Mouse (Mus musculus) heart, adult 18-20 months (tissue): ENCODE results near the gene Usp53. TPM values are rescaled to one million over a fixed set of nuclear protein-coding genes. Genes with fewer than 3 reads are reported as not detected.

Experiments used
- DNase-seq, 2 experiments: peaks; one replicate each; pipeline ENCODE4 v3.0.0; 2021 to 2022; ENCODE audit warnings: mixed read lengths in 1 of 2
- long read RNA-seq, 2 experiments: library from polyadenylated mRNA; stranded (forward); transcript quantifications; one replicate each; pipeline ENCODE4 v2.0.0; 2021
- total RNA-seq, 2 experiments: library from RNA; stranded (reverse); gene quantifications; 2 replicates each; pipeline ENCODE4 v1.2.3; 2021

The Usp53 gene
- total RNA-seq: 10 to 100 TPM in 1 of 2 experiments, 1 to 10 TPM in 1; 8.7 to 12.4 TPM
- long read RNA-seq, experiment 1, partial matches to known transcripts: 0 of 1 reads
- long read RNA-seq, experiment 1, other reads (novel, unspliced or antisense): 1 of 1 reads
- long read RNA-seq, experiment 2: 0 reads

DNA sequence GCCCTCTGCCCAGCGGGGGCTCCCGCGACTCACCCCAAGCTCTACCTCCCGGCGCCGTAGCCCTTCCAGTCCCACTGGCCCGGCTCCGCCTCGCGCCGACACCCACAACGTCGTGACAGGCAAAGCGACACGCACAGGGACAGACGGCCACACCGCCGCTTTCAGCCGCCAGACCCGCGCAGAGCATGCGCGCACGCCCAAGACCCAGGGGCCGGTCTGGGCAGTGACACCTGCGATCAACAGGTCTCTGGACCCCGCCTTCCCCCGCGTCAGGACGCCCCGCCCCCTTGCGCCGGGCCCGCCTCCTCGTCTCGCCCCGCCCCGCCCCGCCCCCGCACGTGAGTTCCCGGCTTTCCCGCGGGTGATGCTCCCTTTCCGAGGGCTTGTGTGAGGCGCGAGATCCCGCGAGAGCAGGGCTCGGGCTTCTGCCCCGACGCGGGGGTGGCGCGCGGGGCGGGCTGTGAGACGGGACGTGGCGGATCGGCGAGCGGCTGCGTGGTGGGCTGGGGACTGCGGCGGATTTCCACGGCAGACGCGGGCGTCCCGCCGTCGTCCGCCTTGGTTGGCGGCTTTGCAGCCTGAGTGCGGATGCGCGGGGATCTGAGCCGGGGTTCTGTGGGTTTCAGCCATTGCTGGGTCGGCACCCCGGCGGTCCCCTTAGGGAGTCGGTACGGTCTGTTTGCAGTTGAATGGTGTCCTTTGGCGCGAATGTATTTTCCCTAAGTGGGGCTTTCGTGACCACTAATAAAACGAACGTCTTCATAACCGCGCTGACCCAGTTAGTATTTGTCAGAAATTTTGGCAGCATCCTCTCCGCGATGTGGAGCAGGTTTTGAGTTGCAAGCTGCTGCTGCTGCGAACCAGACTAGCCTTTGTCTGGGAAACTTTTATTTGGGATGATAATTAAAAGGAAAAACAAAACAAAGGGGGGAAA, at the start of gene Usp53:
Gene Usp53 (minus strand): TSS at position 262 of the 934 bp plus-strand sequence.
- peak; percentile 92 to 96 for DNase-seq

DNA sequence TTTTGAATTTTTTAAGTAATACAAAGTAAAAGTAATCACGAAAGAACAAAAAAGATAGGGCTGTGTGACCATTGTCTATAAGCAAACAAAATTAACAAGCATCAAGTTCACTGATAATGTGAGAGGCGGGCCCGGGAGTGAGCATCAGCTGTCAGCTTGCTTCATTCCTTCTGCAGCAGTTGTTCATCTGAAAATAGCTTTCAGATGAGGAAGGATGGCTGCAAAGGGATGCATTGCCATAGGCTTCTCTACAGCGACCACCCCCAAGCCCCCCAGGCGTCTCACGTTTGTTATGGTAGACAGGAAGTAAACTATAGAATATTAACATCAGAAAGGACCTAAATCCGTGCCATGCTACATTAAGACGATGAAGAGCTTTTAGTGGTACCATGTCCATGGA, 49.5 kb upstream of the Usp53 start:
- no peak for DNase-seq

DNA sequence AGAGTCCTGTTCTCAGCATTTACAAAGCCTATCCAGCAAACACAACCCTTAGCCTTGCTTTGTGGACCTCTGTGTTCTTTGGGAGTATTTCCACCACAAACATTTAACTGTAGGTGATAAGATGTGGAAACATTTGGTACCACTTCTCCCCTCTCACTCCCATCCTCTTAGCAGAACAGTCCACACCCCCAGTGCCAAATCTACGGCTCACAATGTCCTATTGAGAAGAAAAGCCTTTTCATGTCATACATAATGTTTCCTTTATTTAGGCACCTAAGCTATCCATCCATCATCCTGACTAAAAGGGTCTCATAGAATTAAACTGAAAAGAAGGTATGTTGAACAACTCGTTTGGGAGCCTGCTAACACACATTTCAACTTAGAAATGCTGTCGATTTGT, 41.3 kb upstream of the Usp53 start:
- DNase-seq: no peak

DNA sequence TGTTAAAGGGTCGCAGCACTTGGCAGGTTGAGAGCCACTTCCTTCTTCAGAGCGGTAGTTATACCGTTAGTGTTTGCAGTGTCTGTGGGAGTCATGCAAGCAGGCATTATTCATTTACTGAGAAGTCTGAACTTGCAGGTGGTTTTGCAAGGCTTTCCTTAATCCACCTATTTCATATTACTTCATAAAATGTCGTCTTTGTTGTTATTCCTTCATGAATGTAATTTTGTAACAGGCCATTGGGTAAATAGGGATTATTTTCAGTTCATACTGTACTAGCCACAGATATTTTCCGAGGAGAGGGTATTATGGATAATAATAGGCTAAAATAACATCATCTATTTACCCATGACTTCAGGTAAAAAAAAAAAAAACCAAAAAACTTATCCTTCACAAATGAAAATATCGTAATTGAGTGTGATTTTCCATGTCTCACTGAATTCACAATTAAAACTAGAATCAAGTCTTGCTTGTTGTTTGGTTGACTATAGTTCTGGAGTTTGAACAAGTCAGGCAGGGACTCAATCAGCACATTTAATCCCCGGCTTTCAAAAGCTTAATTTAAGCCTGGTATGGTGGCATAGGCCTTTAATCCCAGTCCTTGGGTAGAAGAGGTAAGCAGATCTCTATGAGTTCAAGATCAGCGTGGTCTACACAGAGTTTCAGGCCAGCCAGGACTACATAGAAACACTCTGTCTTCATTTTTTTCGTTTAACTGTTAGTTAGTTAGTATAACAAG, 40.4 kb upstream of the Usp53 start:
- DNase-seq: no peak

DNA sequence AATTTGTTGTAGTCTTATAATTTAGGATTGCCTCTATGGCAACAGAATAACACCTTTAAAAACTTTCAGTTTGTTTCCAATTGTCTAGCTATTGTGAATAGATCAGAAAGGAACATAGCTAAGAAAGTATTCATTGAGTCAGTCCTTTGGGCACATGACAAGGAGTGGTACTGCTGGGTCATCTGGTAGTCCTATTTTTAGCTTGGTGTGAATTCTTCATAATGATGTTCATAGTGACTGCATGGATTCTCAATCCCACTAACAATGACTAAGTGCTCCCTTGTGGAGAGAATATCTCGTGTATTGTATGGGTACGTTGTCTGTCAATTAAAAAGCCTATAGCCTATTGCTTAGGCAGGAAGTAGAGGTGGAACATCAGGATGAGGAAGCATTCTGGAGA, 34.5 kb upstream of the Usp53 start:
- no peak for DNase-seq

DNA sequence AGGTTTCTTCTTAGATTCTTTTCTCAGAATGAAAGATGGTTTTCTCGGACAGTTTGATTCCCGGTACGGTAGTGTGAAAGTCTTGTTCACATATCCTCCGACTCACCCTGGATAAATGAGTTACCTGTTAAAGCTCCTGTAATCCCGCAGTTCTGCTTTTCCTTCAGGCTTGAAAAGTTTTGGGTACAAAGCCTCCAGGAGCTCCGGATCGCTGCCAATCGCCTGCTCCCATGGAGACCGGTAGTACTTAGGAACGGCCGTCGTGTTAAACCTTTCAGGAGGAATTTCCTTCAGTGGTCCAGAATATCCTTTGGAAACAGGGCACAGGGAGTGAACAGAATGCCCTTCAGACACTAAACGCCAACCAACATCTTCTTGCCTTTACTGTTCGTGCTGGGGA, 29.2 kb upstream of the Usp53 start:
- DNase-seq: no peak

DNA sequence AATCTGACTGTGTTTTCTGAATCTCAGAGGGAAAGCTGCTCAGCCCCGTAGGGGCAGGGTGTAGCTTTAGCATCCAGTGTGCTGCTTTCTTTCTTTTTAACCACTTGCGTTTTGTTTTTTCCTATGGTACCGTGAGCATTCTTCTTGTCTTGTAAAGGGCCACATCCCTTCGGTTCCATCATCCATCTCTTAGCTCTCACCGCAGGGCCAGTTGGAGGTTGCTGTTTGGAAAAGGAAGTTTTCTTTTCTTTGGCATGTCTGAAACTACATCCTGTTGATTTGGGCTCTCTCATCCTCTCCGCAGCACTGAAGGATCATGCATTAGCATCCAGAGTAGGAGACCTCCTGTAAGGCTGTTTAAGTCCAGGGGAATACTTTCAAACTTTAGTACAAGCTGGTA, 25.1 kb upstream of the Usp53 start:
- peak in 1 of 2 experiments; percentile 25 for DNase-seq

DNA sequence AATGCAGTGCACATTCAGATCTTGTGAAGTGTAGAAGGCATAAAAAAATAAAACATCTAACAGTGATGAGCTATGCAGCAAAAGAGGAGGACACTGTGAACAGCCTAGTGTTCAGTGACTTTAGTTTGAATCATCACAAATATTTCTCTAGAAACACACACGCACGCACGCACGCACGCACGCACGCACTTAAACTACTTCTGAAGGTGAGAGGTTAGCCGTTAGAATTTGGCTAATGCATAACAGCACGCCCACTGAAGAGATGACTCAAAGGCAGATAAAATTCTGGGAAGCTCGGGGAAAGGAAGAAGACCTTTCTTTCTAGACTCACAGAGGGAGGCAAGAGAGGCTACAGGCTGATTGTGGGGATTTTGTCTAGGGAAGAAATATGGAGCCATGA, 23.1 kb upstream of the Usp53 start:
- no peak for DNase-seq

DNA sequence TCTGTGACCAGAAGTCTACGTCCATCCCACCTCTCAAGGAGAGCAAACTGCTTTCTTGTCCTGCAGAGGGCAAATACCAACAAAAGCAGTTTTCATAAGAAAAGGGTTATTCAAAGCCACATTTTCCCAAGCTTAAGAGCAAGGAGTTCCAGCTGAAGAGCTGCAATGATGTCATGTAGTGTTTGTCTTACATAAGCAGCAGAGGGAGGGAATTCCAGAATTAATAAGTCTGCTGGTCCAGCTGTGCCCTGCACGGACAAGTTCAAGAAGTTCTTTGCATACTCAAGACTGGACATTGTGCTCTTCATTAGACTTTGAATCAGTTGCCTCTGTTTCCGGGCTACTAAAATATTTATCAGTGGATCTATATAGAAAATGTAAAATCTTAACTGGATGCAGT, 16.7 kb upstream of the Usp53 start:
- no peak for DNase-seq

DNA sequence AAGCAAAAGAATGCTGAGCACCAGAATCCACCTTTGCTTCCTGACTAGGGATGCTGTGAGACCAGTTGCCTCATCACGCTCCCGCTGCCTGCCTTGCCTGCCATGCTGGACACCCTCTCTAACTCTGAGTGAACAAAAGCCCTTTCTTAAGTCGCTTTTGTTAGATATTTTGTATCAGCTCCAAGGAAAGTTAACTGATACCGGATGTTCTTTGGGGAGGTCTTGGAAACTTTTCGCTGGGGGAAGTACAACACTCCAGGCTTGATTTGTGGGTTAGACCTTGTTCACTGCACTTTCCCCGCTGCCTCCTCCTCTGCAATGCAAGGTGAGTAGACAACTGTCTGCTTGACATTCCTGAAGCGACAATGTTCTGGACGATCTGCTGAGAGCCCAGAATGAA, 14.2 kb upstream of the Usp53 start:
- no peak for DNase-seq

DNA sequence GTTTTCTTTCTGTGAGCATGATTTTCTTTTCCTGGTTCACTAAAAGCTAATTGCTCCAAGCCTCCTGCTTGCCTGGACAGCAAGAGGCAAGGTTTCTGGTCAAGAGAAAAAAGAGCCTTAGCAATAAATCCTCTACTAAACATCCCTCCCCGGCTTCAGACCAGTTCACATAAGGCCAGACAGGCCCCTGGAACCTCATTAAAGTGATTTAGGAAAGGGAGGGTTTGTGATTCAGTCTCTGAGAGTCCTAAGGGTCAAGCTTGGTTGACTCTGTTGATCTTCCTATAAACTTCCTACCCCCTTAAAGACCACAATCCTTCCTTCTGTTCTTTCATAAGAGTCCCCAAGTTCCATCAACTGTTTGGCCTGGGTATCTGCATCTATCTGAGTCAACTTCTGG, 12.7 kb upstream of the Usp53 start:
- DNase-seq: no peak

DNA sequence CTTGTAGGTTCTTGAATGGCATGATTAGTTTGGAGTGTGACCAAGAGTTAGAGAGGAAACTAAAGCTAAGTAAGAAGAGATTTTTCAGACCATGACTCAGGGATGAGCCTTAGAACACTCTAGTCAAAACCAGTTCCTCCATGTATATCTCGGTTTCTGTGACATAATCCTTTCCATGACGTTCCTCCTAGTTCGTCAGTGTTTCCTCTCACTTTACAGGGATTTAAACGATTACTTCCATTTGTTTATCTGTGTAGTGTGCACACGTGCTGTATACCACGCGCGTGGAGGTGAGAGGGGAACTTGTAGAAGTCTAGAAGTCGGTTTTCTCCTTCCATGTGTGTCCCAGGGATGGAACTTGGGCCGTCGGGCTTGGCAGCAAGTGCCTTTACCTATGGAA, 2.6 kb upstream of the Usp53 start:
- no peak for DNase-seq

DNA sequence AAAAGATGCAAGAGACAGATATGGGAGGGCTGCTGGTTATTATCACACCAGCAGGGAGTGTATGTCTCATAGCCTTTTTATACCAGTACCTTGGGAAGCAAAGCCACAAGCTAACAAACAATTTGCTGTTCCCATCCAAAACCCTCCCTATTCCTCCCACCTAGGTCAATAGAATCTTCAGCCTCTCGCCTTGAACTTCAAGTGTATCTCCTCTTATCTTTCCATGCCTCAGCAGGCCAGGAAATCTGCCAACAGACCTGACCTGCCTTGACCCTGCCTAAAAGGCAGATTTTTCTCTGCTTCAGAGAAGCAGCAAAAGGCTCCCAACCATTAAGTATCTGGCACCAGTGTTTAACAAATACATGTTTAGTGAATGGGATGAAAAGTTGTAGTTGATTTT, 2.1 kb upstream of the Usp53 start:
- DNase-seq: peak in 1 of 2 experiments; percentile 36

DNA sequence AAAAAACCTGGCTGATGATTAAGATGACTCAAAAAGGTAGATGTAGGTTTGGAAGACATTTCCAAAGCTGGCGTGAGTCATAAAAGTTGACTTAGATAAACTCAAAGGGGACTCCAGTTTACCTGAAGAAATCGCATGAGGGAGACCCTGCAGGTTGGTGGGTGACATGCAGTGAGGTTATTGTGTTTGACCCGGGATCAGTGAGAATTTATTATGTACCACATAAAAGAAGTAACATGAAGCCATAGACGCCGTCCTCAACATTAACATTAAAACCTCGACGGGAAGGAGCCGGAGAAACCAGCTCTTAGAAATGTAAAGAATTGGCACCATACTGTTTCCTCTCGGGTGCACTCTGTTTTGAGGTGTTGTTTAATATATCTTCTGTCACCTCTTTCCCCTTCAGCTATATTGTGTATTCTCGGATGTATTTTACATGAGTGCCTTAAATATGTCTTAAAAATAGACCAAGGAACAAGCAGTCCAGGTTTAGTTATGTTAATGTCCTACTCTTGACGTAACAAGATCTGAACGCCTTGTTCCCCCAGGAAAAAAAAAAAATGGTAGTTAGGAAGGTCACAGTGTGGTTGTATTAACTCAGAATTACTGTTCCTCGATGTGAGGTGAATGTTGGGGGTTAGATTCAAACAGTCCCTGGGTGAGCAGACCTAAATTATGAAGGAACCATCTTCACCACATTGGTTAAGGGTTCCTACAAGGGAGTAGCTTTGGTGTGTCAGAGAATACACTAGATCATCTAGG, 1.1 kb upstream of the Usp53 start:
- peak in 1 of 2 experiments; percentile 28 for DNase-seq

DNA sequence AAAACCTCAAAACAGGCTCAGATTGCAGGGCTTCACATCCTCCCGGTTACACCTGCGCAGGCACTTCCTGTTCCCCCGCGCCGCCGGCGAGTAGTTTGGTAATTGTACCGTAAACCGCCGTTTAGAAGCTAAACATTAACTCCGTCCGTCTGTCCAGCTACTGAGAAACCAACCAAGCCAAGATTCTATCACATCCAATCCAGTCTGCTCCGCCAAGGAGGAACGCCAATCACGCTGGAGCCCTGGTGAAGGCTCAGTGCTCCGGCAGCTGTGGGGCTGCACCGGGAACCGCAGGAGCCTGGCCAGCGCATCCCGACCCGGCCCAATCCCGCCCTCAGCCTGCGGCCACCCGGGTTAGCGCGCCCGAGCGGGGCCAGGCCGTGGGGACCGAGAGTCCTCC, 461 bp downstream of the Usp53 start:
- DNase-seq: no peak

DNA sequence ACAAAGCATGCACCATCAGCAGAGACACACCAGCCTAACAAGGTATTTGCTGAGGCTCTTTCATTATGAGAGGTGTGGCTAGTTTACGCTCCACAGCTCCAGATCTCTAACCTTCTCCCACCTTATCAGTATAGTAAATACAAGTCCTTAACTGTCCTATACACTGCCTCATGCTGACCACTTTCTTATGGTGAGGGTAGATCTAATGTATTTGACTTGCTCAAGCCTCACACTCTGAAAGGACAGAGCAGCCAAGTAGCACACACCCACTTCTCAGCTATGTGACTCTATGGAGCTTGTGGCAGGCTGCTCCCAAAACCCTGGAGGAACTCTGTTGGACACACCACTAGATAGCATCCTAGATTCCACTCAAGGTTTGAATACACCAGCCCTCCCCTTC, 8.3 kb downstream of the Usp53 start:
- no peak for DNase-seq

DNA sequence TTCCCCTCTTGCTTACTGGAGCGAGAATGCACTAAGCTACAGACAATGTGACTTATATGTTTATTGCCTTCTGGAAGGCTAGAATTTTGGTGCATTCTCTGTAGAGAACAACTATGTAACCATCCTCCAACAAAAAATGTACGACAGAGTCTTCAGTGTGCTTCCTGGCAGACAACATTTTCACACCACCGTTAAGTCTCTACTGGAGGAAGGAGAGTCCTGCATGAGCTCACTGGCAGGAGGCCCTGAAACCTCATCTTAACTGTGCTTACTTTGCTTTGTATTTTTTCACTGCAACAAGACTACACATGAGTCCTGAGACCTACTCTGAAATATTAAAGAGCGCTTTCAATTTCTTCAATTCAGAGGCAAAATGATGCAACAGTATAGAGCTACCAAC, 8.9 kb downstream of the Usp53 start:
- no peak for DNase-seq

DNA sequence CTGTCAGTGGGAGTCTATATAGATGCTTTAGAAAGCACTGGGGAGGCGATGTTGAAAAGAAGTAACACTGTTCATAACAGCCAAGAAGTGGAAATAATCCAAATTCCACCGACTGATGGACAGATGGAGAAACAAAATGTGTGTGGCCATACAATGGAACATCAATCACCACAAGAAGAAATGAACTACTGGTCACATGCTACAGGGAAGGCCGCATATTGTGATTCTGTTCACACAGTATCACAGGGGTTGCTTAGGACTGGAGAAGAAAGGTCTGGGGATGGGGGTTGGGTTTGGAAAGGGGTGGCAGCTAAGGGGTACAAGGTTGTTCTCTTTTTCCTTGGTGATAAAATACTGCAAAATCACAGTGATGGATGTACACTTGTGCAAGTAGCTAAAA, 9.5 kb downstream of the Usp53 start:
- no peak for DNase-seq

DNA sequence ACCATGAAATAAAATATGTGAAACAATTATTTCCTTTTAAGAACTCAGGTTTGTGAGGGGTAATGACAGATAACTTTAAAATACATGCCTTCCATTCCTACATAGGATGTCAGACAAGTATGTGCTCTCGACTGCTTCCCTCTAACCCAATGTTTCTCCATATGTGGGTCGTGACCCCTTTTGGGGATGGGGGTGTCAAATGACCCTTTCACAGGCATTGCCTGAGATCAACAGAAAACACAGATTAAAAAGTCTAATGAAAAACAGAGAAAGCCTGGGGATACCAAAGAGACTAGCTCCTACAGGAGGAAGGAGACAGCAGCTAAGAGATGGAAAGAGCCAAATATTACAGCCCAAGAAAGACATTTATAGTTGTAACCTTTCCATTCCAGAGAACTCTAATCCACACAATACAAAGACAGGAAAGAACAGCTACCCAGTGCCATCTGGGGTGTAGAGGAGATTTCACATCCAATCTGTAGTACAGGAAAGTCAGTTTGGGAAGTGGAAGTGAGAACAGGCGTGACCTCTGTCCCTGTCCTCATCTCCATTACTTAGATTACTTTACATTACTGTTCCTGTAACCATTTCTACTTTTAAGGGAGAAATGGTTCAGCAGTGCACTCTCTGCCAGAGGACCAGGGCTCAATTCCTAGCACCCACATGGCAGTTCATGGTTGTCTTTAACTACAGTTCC, 12.0 kb downstream of the Usp53 start:
- DNase-seq: no peak

DNA sequence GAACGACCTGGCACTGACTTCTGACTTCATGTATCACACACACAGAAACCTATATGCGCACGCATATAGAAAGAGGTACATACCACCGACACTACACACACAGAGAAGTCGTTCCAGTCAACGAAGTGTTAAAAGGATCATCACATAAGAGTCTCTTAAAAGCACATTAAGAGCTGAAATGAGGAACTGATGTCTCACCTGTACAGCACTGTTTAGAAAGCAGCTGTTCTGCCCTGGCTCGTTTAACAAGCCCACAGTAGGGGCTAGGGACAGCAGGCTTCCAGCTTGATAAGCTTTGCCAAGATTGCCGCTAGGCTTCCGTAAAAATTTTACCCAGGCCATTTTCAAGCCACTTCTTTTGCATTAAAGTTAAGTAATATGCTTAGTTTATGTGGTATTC, 15.9 kb downstream of the Usp53 start:
- DNase-seq: no peak

DNA sequence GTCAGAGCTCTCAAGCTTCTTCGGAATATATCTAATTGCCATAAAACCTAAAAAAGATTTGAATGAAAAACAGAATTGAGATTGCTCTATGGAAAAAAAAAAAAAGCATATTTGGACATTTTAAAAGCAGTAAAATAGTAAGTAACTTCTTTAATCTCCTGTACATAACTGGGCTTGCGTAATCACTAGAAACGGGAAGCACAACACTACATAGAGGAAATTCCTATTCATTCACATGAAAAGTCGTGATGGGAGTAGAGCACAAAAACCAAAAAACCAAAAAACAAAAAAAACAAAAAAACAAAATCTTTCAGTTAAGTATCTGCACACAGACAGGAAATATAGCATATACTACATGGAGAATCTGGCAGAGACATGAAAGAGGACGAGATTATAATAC, 20.0 kb downstream of the Usp53 start:
- DNase-seq: no peak

DNA sequence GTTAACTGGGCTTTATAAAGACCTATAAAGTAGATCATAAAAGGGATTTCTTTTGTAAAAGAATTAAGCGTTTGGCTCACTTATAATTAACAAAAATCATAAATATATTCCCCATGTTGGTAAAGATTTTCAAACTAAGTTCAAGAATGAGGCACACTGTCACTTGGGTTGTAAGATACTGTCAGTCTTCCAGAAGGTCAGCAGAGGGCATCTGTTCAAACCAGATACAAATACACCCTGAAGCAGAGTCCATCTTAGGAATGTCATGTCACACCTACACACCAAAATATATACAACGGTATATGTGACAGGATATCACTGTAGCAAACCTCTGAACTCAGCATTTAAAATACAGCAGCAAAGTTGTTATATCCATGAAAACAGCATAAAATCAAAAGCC, 34.2 kb downstream of the Usp53 start:
- no peak for DNase-seq
